Mouse (Mus musculus) spleen, adult 2 months (tissue): ENCODE data around the gene Padi2.

Source experiments
- CTCF ChIP-seq: fragments of 200-500 bp; IDR thresholded peaks from 2 replicates; pipeline ENCODE4 v1.5.1; 2011; ENCODE audit warnings: mild to moderate bottlenecking, inconsistent platforms; ENCODE audit not compliant: insufficient read depth, insufficient read length, insufficient replicate concordance; ENCODE audit errors: extremely low read depth
- POLR2A ChIP-seq: fragments of 200-500 bp; IDR thresholded peaks from 2 replicates; pipeline ENCODE4 v1.6.1; 2011; ENCODE audit warnings: low read depth, low read length, inconsistent platforms

DNA sequence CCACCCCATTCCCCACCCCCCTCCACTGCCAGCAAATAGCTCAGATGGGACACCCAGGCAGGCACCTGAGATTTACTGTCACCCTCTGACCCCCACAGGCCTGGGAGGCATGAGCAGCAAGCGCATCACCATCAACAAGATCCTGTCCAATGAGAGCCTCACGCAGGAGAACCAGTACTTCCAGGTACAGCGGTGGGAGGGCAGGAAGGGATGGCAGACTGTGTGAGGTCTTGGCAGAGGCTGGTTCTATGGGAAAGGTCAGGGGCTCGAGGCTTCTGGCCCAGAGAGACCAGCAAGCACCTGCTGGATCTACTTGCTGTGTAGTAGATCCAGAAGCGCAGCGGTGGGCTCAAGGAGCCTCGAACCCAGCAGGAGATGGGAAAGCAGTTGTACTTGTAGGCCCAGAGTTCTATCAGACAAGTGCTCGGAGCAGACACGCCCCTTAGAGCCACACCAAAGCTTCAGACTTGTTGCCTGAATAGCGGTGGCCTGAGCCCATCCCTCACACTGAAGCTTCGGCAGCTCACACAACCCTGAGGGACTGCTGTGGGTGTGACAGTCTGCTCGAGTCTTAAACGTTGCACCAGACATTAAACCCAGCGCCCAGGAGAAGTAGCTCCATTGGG, 40.5 kb downstream of the Padi2 start:
- no peak for TF ChIP-seq POLR2A
- TF ChIP-seq CTCF, result no peak
